ENCODE assay signal across 7 mouse cellular contexts in the genomic region with DNA sequence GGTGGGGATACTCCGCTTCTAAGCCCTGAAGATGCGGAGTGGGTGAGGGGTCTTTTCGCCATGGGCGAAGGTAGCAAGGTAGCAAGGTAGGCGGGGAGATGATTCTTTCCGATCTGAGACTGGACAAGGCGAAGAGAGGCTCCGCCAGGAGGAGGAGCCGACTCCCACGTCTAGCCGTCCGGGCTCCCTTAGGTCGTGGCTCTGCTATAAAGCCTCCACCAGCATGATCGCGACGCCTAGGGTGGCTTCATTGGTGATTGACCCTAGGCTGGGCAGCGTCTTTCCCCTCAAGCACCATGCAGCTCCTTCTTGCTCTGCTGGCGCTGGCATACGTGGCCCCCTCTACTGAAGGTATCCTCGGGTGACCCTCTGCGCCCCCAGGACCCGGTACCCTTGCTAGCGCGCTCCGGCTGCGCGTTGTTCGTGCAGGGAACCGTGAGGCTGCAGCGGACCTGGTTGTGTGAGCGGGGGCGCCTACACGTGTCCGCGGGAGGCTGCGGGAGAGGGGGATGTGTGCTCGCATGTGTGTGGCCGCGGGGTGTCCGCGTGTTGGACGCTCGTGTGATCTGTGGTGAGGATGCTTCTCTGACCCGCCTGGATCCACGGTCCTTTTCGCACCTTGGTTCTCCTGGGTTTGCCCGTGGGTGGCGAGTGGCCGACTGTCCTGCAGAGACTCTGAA. TPM values are rescaled to one million over a fixed set of nuclear protein-coding genes. Genes with fewer than 3 reads are reported as not detected.
DNase-seq lines count a peak whose midpoint lies in the region; ATAC-seq and TF ChIP-seq lines count a peak whose summit lies in the region.

Gene Car4, plus strand, starts transcription at position 196 of the 680 bp plus-strand sequence.

- peak within 1 kb of the TSS; percentile 18 for H3K4me3 ChIP-seq in intestine, postnatal 0 days (ENCODE audit: low read depth, low read length)
- H3K4me3 ChIP-seq in midbrain, embryonic 14.5 days (replicated peaks; ENCODE audit: low read depth, low read length): peak within 1 kb of the TSS; percentile 35

- no peak for TF ChIP-seq CTCF in intestine, postnatal 0 days (IDR thresholded peaks at IDR 0.05; ENCODE audit: low read depth)

- peak; percentile 89 for DNase-seq in brain, adult 2 months (ENCODE audit: low read depth, low spot score)
- DNase-seq in cerebellum, adult 9-11 months: peak; percentile 85
- DNase-seq in heart, adult 11 months: peak; percentile 94
- DNase-seq in left cerebral cortex, postnatal 4 days: no peak
- DNase-seq in midbrain, embryonic 14.5 days: peak; percentile 51

- no peak for ATAC-seq in intestine, postnatal 0 days
- ATAC-seq in midbrain, embryonic 14.5 days (ENCODE audit: low FRiP score, low TSS enrichment): no peak
- ATAC-seq in erythroblast, adult 5-6 weeks (replicated peaks; ENCODE audit: low FRiP score, poor library complexity, severe bottlenecking): no peak

- H3K27ac ChIP-seq in intestine, postnatal 0 days (ENCODE audit: low read depth, low read length): no peak within 1 kb of the TSS
- no peak within 1 kb of the TSS for H3K27ac ChIP-seq in midbrain, embryonic 14.5 days (replicated peaks; ENCODE audit: low read depth, low read length)

- WGBS in intestine, postnatal 0 days: 1% methylated on average over 49 of the region's 49 CpGs
- WGBS in midbrain, embryonic 14.5 days: 1% methylated on average over 49 of the region's 49 CpGs

- no peaks in the 10 kb centered on the region for H3K4me1 ChIP-seq in intestine, postnatal 0 days (replicated peaks; ENCODE audit: control insufficient read depth, insufficient read depth, low read length)
- peaks cover 13% of the 10 kb centered on the region for H3K4me1 ChIP-seq in midbrain, embryonic 14.5 days (ENCODE audit: control insufficient read depth, insufficient read depth, low read length)

- no peak within 1 kb of the TSS for H3K9ac ChIP-seq in intestine, postnatal 0 days (ENCODE audit: low read depth, low read length)
- no peak within 1 kb of the TSS; the same call in 1 of the 2 replicates for H3K9ac ChIP-seq in midbrain, embryonic 14.5 days (replicated peaks; ENCODE audit: low read length)

- no peaks in the 10 kb centered on the region for H3K9me3 ChIP-seq in intestine, postnatal 0 days (ENCODE audit: control insufficient read depth)
- H3K9me3 ChIP-seq in midbrain, embryonic 14.5 days (ENCODE audit: control insufficient read depth, low read length): no peaks in the 10 kb centered on the region

- peaks cover 29% of the 10 kb centered on the region for H3K27me3 ChIP-seq in intestine, postnatal 0 days (replicated peaks; ENCODE audit: control insufficient read depth, insufficient read depth, low read length)
- H3K27me3 ChIP-seq in midbrain, embryonic 14.5 days (ENCODE audit: control insufficient read depth, insufficient read depth, low read length): peaks cover 40% of the 10 kb centered on the region

- intact Hi-C loops in left cerebral cortex, postnatal 4 days (cut with DNase I): no loop called here

- H3K36me3 ChIP-seq in intestine, postnatal 0 days (ENCODE audit: control insufficient read depth, insufficient read depth): no peaks in the 10 kb centered on the region
- no peaks in the 10 kb centered on the region for H3K36me3 ChIP-seq in midbrain, embryonic 14.5 days (ENCODE audit: control insufficient read depth, insufficient read depth, low read length)

- H3K4me2 ChIP-seq in intestine, postnatal 0 days (replicated peaks; ENCODE audit: low read depth): peak within 1 kb of the TSS; percentile 46
- peak within 1 kb of the TSS; percentile 60 for H3K4me2 ChIP-seq in midbrain, embryonic 14.5 days (ENCODE audit: low read length)

RNA-seq across cellular contexts. Expression of gene Car4, which starts in this region (rescaled TPM):
- 0.33 and 0.64 TPM in 2 replicates for polyA plus RNA-seq in intestine, postnatal 0 days (2015; fragmentation: Nextera tagmentation; extraction: Ambion mirVana)
- 10 to 100 TPM; 21.7 to 23.2 TPM for total RNA-seq in left cerebral cortex, postnatal 4 days (2021)
- 3.3 and 5.2 TPM in 2 replicates for polyA plus RNA-seq in midbrain, embryonic 14.5 days (2014; fragmentation: Nextera tagmentation; extraction: Ambion mirVana)
- total RNA-seq in erythroblast, adult 5-6 weeks (2015; ENCODE audit: low replicate concordance): not detected in 2 replicates
- not detected in 2 replicates for total RNA-seq in erythroblast, adult 5-6 weeks (2017; ENCODE audit: low replicate concordance)

Comparison
In these comparisons a context has a peak if more than half of its experiments do, and no peak if none do; other contexts are left out.
1. RNA of gene Car4 (total RNA-seq): 21.7 to 23.2 TPM in left cerebral cortex, postnatal 4 days; not detected in erythroblast, adult 5-6 weeks; every median in the first group is over 10 times any median in the second.